Mouse (Mus musculus) neural tube, embryonic 10.5 days (tissue): ENCODE data around the gene Acp4.
A peak's percentile ranks its signal among the peaks of the same experiment; 100 is the strongest.
"Not testable (repeated sequence)": the region's sequence is repeated elsewhere in the genome, so short reads cannot be mapped to it uniquely, and the experiment has no call there.

Experiments
- DNase-seq: peaks from one replicate; pipeline ENCODE4 v3.0.0-alpha.2; 2017; ENCODE audit warnings: low spot score; ENCODE audit errors: extremely low spot score

The Acp4 gene

DNA sequence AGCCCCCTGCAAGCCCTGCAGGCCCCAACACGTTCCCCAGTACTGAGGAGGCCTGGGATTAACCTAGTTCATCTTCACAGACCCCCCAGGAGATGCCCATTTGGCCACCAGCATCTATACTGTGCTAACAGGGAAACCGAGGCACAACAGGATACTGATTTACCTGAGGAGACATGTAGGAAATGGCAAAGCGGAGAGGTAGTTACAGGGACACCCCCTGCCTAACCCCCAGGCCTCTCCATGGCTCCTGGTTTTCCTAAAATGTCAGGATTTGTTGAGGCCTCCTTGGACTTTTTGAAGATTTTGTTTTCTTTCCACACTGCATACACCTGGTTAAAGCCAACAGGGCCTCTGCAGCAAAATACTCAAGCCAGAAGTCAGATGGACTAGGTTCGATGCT is at the start of gene Acp4:
Acp4 (minus strand) TSS at position 101 of the 400 bp plus-strand sequence.
- DNase-seq, result no peak

DNA sequence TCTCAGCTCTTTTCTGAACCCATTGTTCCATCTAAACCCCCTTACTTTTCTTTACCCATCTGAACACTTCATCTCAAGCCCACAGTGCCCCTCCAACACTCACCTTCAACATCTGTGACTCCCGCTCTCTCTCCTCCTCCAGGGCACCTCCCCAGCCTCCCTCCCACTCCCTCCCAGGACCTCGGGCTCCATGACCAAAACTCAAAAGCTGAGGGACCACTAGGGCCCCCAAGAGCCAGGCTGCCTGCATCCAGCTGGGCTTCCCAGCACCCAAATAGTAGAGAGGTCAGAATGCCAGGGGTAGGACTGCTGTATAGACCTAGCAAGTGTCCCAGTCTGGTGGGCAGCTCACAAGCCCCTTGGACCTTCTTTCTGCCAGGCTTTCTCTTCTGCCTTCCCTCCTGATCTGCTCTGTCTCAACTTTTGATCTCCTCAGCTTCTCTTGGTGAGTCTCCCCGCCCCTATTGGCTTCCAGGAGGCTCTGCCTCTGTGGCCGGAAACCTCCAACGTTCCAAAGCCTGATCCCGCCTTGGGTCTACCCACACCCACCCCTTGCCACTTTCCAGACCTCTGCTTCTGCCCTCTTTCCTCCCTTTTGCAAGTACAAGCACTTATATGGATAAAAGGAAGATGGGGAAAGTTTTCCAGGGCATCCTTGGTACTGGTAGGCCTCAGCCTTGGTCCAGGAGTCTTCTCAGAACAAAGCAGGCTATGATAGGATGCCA is 49.5 kb upstream of the Acp4 start, which contains the start of gene Clec11a:
Clec11a (minus strand) TSS at position 387 of the 725 bp plus-strand sequence.
- DNase-seq, result no peak

DNA sequence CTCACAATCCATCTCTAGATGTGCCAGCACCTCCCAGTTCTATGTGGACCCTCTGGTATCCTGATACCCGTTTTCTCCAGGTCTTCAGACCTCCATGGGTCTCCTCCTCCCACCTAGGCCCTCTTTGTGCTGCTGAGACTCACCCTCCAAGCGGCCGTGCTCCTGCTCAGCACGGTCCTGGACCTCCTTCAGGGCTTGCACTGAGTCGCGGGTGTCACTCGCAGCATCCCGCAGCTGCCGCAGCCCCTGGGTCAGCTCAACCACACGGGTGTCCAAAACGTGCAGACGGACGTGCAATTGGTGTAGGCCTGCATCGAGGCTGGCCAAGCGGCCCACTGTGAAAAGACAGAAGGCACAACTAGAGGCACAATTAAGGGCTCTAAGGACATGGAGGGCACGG is 48.5 kb upstream of the Acp4 start:
- no peak for DNase-seq

DNA sequence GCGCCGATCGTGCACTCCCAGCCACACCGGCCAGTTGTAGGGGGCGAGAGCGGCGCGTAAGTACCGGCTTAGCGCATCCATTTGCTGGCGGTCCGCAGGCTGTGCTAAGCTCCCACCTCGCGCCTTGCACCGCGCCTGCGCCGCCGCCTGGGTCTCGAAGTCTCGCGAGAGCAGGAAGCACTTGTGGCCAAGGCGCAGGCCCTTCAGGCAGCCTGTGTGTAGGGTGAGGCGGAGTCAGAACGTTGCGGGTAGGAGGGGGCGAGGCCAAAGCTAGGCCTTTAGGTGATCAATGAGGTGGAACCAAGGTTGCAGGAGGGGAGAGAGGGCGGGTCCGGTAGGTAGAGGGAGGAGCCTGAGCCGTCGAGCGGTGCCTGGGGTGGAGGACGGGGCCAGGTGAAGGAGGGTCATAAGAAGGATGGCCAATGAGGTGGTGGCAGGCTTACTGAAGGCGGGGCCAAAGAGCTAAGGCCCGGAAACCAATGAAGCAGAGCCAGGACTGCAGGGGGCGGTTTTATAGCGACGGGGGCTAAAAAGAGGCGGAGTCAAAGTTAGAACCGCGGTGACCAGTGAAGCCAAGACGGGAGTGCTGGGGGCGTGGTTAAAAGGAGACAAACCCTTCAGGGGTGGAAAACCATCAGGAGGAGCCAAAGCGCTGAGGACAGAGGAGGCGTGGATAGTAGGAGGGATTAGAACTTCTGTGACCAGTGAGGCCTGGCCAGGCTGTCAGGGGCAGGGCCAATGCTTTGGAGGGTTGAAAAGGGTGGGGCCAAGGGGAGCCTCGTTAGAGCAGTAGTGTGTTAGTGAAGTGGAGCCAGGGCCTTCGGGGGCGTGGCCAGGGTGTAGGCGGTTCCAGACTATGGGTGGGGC is 47.8 kb upstream of the Acp4 start:
- DNase-seq, result peak; percentile 98

DNA sequence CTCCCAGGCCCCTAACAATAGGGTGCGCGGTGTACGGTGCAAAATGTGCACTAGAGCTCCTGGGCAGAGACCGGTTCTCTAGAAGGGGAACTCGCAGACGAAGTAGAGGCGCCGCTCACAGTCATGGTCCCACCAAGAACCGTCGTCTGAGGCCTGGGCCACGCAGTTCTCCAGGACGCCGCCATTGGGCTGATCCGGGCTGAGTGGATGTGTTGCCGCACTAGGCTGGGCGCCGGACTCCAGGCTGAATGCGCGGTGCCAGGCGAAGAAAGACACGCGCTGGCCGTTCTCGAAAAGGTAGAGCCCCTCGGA is 47.2 kb upstream of the Acp4 start:
- no peak for DNase-seq

DNA sequence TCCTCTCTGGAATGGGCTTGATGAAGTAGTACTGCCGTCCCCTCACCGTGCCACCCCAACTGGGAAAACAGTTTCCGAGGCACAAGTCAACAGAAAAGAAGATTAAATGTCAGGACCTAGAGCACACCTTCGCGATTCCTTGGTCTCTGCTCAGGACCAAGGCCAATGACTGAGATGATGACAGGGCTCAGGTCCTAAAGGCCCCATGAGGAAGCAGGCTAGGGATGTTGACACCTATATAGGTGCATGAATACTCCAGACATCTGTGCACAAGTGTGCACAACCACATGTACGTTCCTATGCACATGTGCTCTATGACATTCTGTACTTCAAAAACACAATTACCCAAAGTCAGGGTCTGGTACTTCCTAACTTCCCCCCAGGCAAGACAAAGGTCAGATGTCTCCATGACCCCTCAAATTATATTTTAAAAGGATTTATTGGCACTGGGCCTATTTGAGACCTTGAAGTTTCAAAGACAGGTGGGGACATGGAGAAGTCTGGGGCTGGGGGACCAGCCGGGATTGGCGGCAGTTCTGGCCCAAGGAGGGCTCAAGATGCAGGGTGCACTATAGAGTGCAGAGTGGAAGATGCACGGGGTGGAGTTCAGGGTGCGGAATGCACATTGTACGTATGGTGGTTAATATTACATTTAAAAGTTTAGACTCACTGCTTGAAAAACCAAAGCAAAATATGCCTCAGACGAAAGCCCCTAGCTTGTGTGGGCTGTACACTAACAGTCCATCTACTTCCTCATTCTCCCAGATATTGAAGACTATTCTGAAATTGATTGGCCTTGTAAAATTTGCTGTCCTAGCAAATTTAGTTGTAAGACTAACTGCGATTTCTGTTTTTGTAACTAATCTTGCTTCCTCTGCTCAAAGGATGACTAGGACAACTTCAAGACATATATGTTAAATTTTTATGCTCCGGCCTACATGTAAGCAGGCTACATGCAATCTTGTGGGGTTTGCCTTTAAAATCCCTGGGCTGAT is 46.5 kb upstream of the Acp4 start:
- DNase-seq, result no peak

DNA sequence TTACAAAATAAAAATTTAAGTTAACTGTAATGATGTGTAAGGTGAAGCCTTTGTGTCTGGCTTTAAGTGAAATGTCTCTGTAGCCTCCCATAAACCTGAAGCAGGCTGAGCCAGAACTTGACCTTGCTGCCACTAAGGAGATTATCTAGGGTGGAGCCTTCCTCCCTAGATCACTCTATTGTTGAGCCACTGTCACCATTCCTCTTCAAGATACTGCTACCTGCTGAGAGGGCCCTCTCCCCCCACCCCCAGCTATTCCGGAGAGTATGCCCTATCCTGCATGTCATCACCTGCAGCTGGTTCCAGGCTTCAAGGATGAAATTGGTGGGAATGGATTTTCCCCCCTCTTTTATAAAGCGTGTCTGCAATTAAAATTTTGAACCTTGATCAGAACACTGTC is 40.3 kb upstream of the Acp4 start:
- not testable (repeated sequence) for DNase-seq

DNA sequence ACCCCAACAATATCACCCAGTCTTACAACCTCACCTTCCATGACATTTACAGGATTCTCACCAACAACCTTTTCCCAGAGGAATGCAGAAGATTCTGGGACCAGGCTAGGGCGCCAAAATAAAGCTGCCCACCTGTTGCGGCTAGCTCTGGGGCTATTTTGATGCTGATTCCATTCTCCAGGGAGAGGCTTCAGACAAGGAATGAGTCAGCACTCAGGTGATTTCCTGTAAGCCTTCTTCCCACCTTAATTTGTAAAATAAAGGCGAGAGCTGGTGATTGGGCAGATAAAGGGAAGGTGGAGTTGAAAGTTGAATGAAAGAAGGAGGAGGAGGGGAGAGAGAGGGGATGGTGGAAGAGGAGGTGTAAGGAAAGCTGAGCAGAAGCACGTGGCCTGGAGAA is 34.2 kb upstream of the Acp4 start:
- no peak for DNase-seq

DNA sequence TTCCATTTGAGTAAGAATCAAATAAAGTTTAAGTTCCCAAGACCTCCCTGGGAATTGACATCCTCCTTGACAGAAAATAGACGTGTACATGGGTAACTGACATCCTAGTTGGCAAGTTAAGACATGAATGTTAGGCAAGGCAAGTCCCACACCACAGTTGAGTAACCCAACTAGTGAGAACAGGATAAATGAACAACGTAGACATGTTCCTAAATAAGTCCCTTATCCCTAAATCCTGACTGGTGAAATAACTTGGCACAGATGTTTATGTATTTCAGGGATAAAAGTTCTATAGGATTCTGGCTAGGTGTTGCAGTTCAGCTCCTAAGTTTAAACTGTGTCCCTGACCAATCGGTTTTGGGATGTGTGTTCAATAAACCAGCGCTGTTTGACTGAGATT is 33.8 kb upstream of the Acp4 start:
- DNase-seq, result no peak

DNA sequence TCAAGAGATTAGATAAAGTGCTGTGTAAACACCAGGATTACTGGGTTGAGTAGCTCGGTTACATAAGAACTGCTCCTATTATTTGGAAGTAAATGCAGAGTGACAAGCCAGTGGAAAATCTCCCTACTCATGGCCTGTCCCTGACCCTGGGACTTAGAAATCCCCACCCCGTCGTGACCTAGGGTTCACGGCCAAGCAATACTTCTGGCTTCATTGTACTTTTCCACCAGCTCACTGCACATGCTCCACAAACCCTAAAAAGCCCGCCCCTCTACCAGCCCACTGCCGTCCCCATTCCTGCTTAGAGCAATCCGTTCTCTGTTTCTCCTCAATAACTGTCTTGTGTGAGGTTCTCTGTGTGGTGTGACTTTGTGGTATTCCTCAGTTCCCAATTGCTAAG is 30.6 kb upstream of the Acp4 start:
- no peak for DNase-seq

DNA sequence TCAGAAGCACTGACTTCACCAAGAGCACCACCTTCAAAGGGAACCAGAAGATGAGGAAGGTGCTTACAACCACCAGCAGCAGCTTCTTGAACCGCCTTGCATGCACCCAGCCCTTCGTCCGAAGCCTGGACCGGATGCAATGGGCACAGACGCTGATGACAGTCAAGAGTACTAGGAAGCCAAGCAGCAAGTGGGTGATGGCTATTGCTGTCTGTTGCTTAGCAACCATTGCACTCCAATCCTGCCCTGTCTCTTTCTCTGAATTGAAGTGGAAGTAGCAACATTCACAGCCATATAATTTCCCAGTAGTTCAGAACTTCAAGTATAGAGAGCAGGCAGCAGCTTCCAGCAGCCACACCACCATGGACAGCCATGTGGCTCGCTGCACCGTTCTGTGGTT is 24.4 kb upstream of the Acp4 start:
- no peak for DNase-seq

DNA sequence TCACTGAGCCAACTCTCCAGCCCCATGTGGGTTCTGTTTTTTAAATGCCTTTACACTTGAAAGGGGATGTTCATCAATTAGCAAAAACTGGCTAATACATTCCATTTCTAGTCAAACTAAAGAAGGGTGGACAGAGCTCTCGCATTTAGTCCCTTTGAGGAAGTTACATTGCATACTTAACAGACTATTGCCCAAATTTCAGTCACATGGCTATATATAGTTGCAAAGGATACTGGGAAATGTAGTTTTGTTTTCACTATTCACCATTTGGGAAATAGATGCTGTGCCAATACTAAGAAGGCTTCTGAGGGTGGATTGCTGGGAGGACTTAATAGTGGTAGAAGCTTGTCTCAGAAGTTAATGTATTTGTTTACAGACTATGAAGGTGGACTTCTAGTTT is 23.8 kb upstream of the Acp4 start:
- no peak for DNase-seq

DNA sequence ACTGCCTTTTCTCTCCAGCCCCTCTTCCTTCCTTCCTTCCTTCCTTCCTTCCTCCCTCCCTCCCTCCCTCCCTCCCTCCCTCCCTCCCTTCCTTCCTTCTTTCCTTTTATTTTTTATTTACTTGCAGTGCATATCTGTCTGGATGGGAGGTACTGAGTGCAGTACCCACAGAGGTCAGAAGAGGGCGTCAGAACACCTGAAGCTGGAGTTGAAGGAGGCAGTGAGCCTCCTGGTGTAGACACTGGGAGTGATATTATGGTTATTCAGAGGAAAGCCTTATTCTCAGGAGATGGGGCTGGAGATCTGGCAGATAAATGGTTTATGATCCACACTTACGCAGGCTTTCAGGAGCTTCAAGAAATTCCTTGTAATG is 20.1 kb upstream of the Acp4 start:
- peak; percentile 37 for DNase-seq

DNA sequence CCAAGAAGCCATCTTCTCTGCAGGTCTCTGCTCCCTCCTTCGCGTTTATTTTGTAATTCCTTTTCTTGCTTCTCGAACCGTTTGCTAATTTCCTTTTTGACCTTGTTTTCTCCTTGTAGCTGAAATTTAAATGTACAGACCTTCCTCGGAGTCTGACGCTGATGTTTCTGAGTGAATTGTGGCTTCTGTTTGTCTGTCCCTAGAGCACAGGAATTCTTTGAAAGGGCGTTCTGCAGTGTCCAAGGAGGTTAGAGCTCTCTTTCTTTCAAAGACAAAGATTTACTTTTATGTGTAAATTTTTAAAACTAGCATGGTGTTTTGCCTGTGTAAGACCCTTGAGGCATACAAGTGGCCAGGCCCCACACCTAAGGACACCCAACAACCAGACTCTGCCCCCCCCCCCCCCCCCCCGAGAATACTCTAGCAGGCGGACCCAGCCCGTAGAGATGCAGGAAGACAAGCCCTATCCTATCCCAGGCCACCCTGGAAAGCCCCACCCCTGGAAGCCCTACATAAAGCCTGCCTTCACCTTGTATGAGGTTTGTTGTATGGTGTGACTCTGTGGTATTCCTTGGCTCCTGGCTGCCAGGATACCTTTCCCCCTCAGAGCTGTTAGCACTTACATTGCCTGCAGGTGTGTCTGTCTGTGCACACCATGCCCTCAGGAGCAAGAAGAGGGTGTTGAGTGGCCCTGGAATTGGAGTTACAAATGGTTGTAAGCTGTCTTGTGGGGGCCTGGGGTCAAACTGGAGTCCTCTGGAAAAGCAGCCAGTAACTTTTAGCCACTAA is 19.5 kb upstream of the Acp4 start:
- DNase-seq, result no peak

DNA sequence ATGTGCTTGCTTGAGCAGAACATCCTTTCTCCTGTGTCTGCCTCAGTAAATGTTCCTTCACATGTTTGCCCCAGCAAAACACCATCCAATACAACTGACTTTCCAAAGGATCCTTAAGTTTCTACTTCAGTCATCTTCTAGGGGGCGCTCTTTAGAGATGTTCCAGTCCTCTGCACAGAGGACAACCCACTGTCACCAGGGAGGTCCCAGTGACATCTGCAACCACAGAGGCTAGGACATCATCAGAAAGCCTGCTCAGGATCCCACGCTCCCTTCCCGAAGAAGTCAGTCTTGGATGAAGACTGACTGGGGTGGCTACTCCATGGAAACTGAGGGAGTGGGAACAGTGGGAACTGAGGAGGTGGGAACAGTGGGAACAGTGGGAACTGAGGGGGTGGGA is 18.4 kb upstream of the Acp4 start:
- no peak for DNase-seq

DNA sequence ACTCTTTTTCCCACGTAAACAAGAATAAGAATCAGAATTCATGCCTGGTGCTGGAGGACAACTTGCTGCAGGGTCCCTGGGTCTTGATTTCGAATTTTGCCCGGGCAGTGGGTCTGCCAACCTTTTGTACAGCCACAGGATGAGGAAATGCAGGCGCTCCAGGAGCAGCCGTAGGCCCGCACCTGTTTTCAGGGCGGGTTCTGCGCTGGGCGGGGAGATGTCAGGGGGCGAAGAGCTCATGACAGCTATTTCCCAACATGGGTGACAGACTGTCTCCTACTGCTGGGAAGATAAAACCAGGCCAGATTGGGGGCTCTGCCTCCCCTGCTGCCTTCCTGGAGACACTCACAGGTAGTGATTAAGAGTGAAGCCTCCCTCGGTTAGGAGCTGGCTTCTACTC is 16.9 kb upstream of the Acp4 start:
- DNase-seq, result no peak

DNA sequence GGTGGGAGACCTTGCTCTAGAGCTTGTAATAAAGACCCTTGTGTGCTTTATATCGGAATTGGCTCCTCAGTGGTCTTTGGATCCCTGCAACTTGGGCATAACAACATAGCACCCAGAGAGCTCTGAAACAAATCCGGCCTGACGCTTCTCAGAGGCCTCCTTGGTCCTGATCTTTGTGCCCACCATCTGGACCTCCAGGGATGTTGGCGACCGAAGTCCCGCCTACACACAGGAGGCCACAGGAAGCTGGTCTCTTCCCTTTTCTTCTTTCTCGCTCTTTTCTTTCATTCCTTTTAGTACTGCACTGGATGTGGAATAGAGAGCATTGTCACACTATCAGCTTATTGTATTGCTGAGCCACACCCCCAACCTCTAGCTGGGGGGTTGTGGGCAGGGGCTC is 16.3 kb upstream of the Acp4 start:
- DNase-seq, result no peak

DNA sequence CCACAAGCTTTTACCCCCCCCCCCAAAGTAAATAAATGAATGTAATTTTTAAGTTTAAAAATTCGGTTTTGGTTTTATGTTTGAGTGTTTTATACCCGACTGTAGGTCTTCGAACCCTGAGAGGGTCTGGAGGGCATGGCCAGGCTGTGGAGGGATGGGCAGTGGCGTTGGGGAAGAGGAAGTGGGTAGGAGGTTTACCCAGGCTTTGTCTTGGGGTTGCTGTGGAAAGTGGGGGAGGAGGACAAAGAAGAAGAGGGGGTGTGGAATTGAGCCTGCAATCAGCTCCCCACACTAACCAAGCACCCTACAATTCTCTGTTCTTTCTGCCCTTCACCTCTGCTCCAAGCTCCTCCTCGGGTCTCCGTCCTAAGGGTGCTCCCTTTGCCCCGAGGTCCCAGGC is 15.4 kb upstream of the Acp4 start:
- no peak for DNase-seq

DNA sequence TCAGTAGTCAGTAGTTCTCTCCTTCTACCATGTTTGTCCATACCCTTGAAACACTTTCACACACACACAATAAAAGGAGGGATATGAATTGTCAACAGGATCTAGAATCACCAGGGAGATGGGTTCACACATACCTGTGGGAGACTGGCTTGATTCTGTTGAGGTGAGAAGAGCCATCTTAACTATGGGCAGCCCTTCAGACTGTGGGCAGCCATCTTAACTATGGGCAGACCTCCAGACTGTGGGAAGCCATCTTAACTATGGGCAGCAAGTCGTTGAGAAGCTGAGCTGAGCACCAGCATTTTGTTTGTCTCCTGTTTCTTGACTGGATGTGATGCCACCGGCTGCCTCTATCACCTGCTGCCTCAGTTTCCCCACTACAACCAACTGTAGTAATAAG is 14.1 kb upstream of the Acp4 start:
- DNase-seq, result no peak

DNA sequence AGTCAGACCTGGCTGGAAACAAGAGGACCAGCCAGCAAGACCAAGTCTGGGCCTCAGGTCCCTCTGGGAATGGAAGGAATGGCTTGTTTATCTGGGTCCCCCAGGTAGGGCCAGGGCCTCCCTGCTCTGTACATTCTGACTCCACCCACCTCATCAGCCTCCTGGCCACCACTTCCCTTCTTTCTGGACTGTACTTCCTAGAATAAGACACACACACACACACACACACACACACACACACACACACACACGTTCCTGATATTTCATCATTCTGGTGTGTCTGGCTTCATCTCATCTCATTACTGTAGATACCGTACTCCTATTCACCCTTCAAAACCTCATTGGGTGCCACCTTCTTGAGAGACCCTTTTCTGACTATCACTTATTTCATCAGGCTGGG is 12.2 kb upstream of the Acp4 start:
- DNase-seq, result no peak

DNA sequence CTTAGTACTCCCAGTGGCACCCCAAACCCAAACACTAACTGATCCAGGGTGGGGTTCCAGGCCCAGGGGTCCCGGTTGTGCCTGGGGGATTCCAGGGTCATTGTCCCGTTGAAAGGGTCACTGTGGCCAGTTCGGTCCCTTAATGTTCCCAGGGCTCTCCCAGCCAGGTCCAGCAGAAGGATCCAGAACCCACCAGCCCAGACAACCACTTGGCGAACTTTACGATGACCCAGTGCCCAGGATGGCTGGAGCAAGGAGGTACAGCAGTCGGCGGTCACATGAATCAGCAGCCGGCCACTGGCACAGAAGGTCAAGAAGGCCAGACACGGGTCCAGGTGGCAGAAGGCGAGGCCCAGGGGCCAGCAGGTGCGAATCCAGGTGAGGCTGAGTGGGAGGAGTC is 10.9 kb upstream of the Acp4 start:
- DNase-seq, result no peak
